Mouse (Mus musculus) embryonic facial prominence, embryonic 11.5 days (tissue): ENCODE results near the gene Atp10a. TPM values are rescaled to one million over a fixed set of nuclear protein-coding genes. Genes with fewer than 3 reads are reported as not detected.

Source experiments
- ATAC-seq: fragments of 200-750 bp; cut with Nextera tagmentation; replicated peaks from 2 replicates; pipeline ENCODE4 v1.8.0; 2017; ENCODE audit warnings: low read depth; ENCODE audit not compliant: insufficient number of reproducible peaks, low FRiP score, low TSS enrichment
- DNase-seq: peaks from one replicate; pipeline ENCODE4 v3.0.0-alpha.2; 2015; ENCODE audit warnings: low spot score
- H3K27ac ChIP-seq: fragments of 300-500 bp; sonication (generic); replicated peaks from 2 replicates; pipeline ENCODE4 v1.5.1; 2014; ENCODE audit warnings: mild to moderate bottlenecking, low read depth, low read length, control low read depth
- H3K27me3 ChIP-seq: fragments of 300-500 bp; sonication (generic); 2 replicates; pipeline ENCODE4 v1.6.1; 2014; ENCODE audit warnings: mild to moderate bottlenecking, low read length, moderate library complexity, mixed read lengths; ENCODE audit not compliant: control insufficient read depth, insufficient read depth
- H3K36me3 ChIP-seq: fragments of 300-500 bp; sonication (generic); replicated peaks from 2 replicates; pipeline ENCODE4 v1.6.1; 2014; ENCODE audit warnings: low read depth, mild to moderate bottlenecking, low read length, moderate library complexity, mixed read lengths; ENCODE audit not compliant: control insufficient read depth, insufficient read depth
- H3K4me1 ChIP-seq: fragments of 300-500 bp; sonication (generic); 2 replicates; pipeline ENCODE4 v1.6.1; 2014; ENCODE audit warnings: low read length, mixed read lengths; ENCODE audit not compliant: control insufficient read depth, insufficient read depth
- H3K4me2 ChIP-seq: fragments of 300-500 bp; sonication (generic); 2 replicates; pipeline ENCODE4 v1.6.1; 2014; ENCODE audit warnings: low read depth, mild to moderate bottlenecking, control low read depth, low read length, moderate library complexity
- H3K4me3 ChIP-seq: fragments of 300-500 bp; sonication (generic); 2 replicates; pipeline ENCODE4 v1.5.1; 2014; ENCODE audit warnings: low read depth, low read length, control low read depth
- H3K9ac ChIP-seq: fragments of 300-500 bp; sonication (generic); replicated peaks from 2 replicates; pipeline ENCODE4 v1.6.1; 2014; ENCODE audit warnings: mild to moderate bottlenecking, control low read depth, low read length
- H3K9me3 ChIP-seq: fragments of 300-500 bp; sonication (generic); replicated peaks from 2 replicates; pipeline ENCODE4 v1.6.1; 2016; ENCODE audit warnings: mild to moderate bottlenecking, low read length, inconsistent platforms, mixed read lengths; ENCODE audit not compliant: control insufficient read depth
- WGBS: fragments of 180-500 bp; shearing (Covaris S2); extraction: QIAGEN DNeasy Blood & Tissue Kit; methylation state at CpG from one replicate; pipeline ENCODE4 v1.1.7; 2014; 5-methylcytosine and 5-hydroxymethylcytosine counted together
- polyA plus RNA-seq: library from polyadenylated mRNA; unstranded; fragments of >200 nt; fragmentation: Nextera tagmentation; extraction: Ambion mirVana; gene quantifications from 2 replicates; pipeline ENCODE4 v1.2.1, GENCODE M21; 2014

Atp10a gene
- polyA plus RNA-seq, 1 experiment from 2014 or later = 1.9 TPM

DNA sequence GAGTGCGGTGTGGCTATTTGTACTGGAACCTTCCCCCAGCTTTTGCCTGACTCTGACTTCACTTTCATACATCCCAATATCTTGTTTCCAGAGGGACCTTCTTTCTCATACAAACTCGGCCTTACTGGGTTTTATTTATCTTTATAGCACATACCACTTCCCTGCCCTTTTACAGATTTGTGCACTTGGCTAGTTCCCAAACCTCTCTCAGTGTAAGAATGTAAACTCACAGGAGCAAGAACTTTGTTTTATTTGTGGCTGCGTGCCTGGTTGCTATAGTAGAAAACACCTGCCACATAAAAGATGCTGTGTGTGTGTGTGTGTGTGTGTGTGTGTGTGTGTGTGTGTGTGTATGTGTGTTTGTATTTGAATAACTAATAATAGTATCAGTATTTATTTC, 37.4 kb downstream of the Atp10a start:
- Histone ChIP-seq H3K36me3 (no peaks in the 10 kb centered on the region), H3K27ac (no peak overlapping the region), H3K4me2 (no peak overlapping the region), H3K4me3 (no peak overlapping the region), H3K27me3 (no peaks in the 10 kb centered on the region), H3K4me1 (no peaks in the 10 kb centered on the region), H3K9ac (no peak overlapping the region), H3K9me3 (no peaks in the 10 kb centered on the region)
- DNase-seq = no peak
- ATAC-seq = no peak
- WGBS = 88% methylated on average over 3 of the region's 3 CpGs

DNA sequence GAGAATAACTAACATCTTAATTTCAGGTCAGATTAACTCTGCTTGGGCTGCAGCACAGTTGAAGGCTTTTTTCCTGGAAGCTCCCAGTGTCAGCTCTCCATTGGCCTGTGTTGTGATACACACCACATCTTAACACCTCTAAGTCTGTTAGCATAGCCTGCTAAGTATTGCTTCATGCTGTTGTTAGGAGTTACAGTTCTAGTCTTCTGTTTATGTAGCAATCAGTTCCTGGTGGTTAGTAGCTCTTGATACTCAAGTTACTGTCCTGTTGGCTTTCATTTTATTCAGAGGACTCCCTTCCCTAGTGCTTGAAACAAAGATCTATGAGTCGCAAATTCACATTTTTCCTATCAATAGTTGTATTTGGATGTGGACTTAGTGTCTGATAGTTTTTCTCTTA, 39.7 kb downstream of the Atp10a start:
- Histone ChIP-seq H3K4me3 (no peak overlapping the region), H3K4me1 (no peaks in the 10 kb centered on the region), H3K36me3 (no peaks in the 10 kb centered on the region), H3K9ac (no peak overlapping the region), H3K27me3 (no peaks in the 10 kb centered on the region), H3K4me2 (no peak overlapping the region), H3K9me3 (no peaks in the 10 kb centered on the region), H3K27ac (no peak overlapping the region)
- DNase-seq = no peak
- WGBS = 92% methylated on average over 1 of the region's 1 CpGs
- no peak for ATAC-seq

DNA sequence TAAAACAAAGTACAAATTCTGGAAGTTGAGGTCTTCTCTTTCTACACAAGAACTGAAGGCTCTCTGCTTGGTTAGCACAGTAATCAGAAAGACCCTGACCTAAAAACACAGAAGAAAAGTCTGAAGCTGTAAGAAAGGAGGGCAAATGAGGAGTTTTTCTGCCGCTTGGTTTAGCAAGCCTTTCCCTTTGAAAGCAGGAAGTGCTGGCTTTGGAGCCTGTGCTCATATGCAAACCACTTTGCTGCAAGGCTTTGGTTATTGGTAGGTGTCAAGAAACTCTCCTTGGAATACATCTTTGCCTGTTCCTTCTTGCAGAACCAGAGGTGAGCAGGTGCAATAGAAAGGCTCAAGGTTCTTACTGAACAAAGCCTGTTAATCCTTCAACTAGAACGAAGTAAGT, 41.1 kb downstream of the Atp10a start:
- Histone ChIP-seq H3K4me2 (no peak overlapping the region), H3K27me3 (no peaks in the 10 kb centered on the region), H3K36me3 (no peaks in the 10 kb centered on the region), H3K4me3 (no peak overlapping the region), H3K4me1 (no peaks in the 10 kb centered on the region), H3K9ac (no peak overlapping the region), H3K9me3 (no peaks in the 10 kb centered on the region), H3K27ac (no peak overlapping the region)
- 61% methylated on average over 2 of the region's 2 CpGs for WGBS
- ATAC-seq (no peak), DNase-seq (no peak)

- DNase-seq (no peak), ATAC-seq (no peak)
- no peaks in the 10 kb centered on the region for H3K4me1 ChIP-seq
- no peak overlapping the region for H3K9ac ChIP-seq
- H3K9me3 ChIP-seq = no peaks in the 10 kb centered on the region
- no peak overlapping the region for H3K4me2 ChIP-seq
- no peaks in the 10 kb centered on the region for H3K36me3 ChIP-seq
- WGBS = 88% methylated on average over 7 of the region's 7 CpGs
- H3K4me3 ChIP-seq = no peak overlapping the region
- no peak overlapping the region for H3K27ac ChIP-seq
- H3K27me3 ChIP-seq = no peaks in the 10 kb centered on the region
Observed at GRCm38 (mm10) chr7:58698738-58699442, 42.9 kb downstream of the Atp10a start.

DNA sequence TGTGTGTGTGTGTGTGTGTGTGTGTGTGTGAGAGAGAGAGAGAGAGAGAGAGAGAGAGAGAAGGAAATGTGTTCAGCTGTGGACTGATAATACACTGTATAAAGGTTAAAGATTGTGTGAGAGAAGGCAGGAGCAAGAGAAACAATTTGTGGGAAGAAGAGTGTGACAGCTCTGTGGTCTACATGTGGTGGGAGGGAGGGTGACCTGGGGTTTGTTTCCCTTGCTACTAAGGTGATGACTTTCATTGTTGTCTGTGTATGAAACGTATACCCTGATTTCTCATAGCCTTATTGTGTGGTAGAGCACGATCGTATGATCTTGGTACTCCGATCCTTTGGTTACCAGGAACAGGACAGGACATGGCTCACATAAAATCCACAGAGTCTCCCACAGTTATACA, 45.3 kb downstream of the Atp10a start:
- no peaks in the 10 kb centered on the region for H3K4me1 ChIP-seq
- H3K4me3 ChIP-seq = no peak overlapping the region
- no peak overlapping the region for H3K27ac ChIP-seq
- no peaks in the 10 kb centered on the region for H3K36me3 ChIP-seq
- DNase-seq (no peak), ATAC-seq (no peak)
- no peak overlapping the region for H3K9ac ChIP-seq
- no peaks in the 10 kb centered on the region for H3K9me3 ChIP-seq
- H3K27me3 ChIP-seq = no peaks in the 10 kb centered on the region
- no peak overlapping the region for H3K4me2 ChIP-seq
- 94% methylated on average over 4 of the region's 4 CpGs for WGBS

DNA sequence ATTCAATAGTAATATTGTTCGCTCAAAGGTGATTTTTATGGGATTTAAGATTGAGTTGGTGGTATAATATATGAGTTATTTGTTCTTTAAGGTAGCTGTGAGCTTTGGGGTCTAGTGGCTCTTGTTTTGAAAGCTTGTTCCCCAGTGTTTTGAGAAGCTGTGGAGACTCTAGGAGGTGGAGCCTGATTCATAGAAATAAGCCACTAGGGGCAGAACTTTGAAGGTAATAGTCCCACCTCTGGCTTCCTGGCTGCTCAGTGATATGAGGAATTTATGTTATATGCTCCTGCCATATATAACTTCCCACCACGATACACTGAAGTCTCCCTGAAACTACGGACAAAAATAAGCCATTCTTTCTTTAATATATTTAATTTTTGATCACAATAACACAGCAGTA, 49.2 kb downstream of the Atp10a start:
- no peaks in the 10 kb centered on the region for H3K27me3 ChIP-seq
- no peaks in the 10 kb centered on the region for H3K36me3 ChIP-seq
- WGBS = 90% methylated on average over 3 of the region's 3 CpGs
- no peak for ATAC-seq
- no peak for DNase-seq
- H3K4me1 ChIP-seq = no peaks in the 10 kb centered on the region
- no peaks in the 10 kb centered on the region for H3K9me3 ChIP-seq
- no peak overlapping the region for H3K9ac ChIP-seq
- H3K4me3 ChIP-seq = no peak overlapping the region
- H3K4me2 ChIP-seq = no peak overlapping the region
- H3K27ac ChIP-seq = no peak overlapping the region

DNA sequence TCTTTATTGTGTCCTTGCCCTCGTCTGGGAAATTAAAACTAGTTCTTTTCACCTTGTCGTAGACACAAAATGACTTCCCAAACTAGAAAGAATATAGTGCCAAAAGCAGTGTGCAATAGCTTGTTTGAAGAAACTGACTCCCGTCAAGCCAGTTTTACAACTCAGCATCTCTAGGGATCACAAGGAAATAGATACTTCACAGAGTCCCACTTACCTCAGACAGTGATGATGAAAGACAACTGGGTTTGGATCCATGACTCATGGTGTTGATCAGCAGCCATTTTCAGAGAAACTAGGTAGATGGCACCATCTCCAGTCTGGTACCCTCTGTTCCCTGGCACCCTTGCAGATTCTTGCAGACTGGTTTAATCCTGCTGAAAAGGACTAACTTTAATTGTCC, 53.3 kb downstream of the Atp10a start:
- Histone ChIP-seq H3K36me3 (no peaks in the 10 kb centered on the region), H3K4me3 (no peak overlapping the region), H3K9me3 (no peaks in the 10 kb centered on the region), H3K27me3 (no peaks in the 10 kb centered on the region), H3K4me1 (no peaks in the 10 kb centered on the region), H3K9ac (no peak overlapping the region), H3K4me2 (no peak overlapping the region), H3K27ac (no peak overlapping the region)
- DNase-seq (no peak), ATAC-seq (no peak)
- WGBS = 77% methylated on average over 3 of the region's 3 CpGs

- no peak overlapping the region for H3K9ac ChIP-seq
- no peaks in the 10 kb centered on the region for H3K9me3 ChIP-seq
- no peaks in the 10 kb centered on the region for H3K36me3 ChIP-seq
- WGBS = 91% methylated on average over 1 of the region's 1 CpGs
- H3K4me3 ChIP-seq = no peak overlapping the region
- H3K4me1 ChIP-seq = no peaks in the 10 kb centered on the region
- H3K27ac ChIP-seq = no peak overlapping the region
- no peaks in the 10 kb centered on the region for H3K27me3 ChIP-seq
- no peak for ATAC-seq
- no peak overlapping the region for H3K4me2 ChIP-seq
- DNase-seq = no peak
Observed at GRCm38 (mm10) chr7:58710312-58710711, 54.3 kb downstream of the Atp10a start.
